Mouse (Mus musculus) kidney, embryonic 14.5 days (tissue): ENCODE results near the gene Fam163a. TPM values are rescaled to one million over a fixed set of nuclear protein-coding genes. Genes with fewer than 3 reads are reported as not detected.
"Not testable (repeated sequence)": the region's sequence is repeated elsewhere in the genome, so short reads cannot be mapped to it uniquely, and the experiment has no call there.

Experiments
- ATAC-seq: fragments of 200-750 bp; cut with Nextera tagmentation; 2 replicates; pipeline ENCODE4 v1.8.0; 2017; ENCODE audit warnings: moderate number of reproducible peaks, mild to moderate bottlenecking, moderate TSS enrichment, moderate library complexity; ENCODE audit not compliant: low FRiP score, low TSS enrichment
- H3K27ac ChIP-seq: fragments of 300-500 bp; sonication (generic); 2 replicates; pipeline ENCODE4 v1.5.1; 2014; ENCODE audit warnings: low read depth, mild to moderate bottlenecking, low read length, moderate library complexity, mixed read lengths
- H3K27me3 ChIP-seq: fragments of 300-500 bp; sonication (generic); 2 replicates; pipeline ENCODE4 v1.6.1; 2014; ENCODE audit warnings: mild to moderate bottlenecking, low read length; ENCODE audit not compliant: control insufficient read depth, insufficient read depth
- H3K36me3 ChIP-seq: fragments of 300-500 bp; sonication (generic); 2 replicates; pipeline ENCODE4 v1.6.1; 2014; ENCODE audit warnings: low read length, mixed read lengths; ENCODE audit not compliant: control insufficient read depth, insufficient read depth
- H3K4me1 ChIP-seq: fragments of 300-500 bp; sonication (generic); 2 replicates; pipeline ENCODE4 v1.6.1; 2014; ENCODE audit warnings: low read length, mixed read lengths; ENCODE audit not compliant: control insufficient read depth, insufficient read depth
- H3K4me2 ChIP-seq: fragments of 300-500 bp; sonication (generic); replicated peaks from 2 replicates; pipeline ENCODE4 v1.6.1; 2014; ENCODE audit warnings: low read depth, mild to moderate bottlenecking, low read length
- H3K4me3 ChIP-seq: fragments of 300-500 bp; sonication (generic); 2 replicates; pipeline ENCODE4 v1.5.1; 2014; ENCODE audit warnings: mild to moderate bottlenecking, low read length
- H3K9ac ChIP-seq: fragments of 300-500 bp; sonication (generic); 2 replicates; pipeline ENCODE4 v1.6.1; 2014; ENCODE audit warnings: low read depth, mild to moderate bottlenecking, low read length, moderate library complexity
- H3K9me3 ChIP-seq: fragments of 300-500 bp; sonication (generic); 2 replicates; pipeline ENCODE4 v1.6.1; 2016; ENCODE audit warnings: low read length; ENCODE audit not compliant: control insufficient read depth
- WGBS: fragments of 180-500 bp; shearing (Covaris S2); extraction: QIAGEN DNeasy Blood & Tissue Kit; methylation state at CpG from one replicate; pipeline ENCODE4 v1.1.7; 2014; 5-methylcytosine and 5-hydroxymethylcytosine counted together
- polyA plus RNA-seq: library from polyadenylated mRNA; unstranded; fragments of >200 nt; fragmentation: Nextera tagmentation; extraction: Ambion mirVana; gene quantifications from 2 replicates; pipeline ENCODE4 v1.2.1, GENCODE M21; 2014

Fam163a gene
- polyA plus RNA-seq, 1 experiment from 2014 or later: 0.23 TPM

- no peak overlapping the region for H3K4me2 ChIP-seq
- H3K4me1 ChIP-seq: peaks cover 9% of the 10 kb centered on the region
- H3K9me3 ChIP-seq: no peaks in the 10 kb centered on the region
- H3K9ac ChIP-seq: no peak overlapping the region
- H3K4me3 ChIP-seq: no peak overlapping the region
- H3K27ac ChIP-seq: no peak overlapping the region
- H3K27me3 ChIP-seq: no peaks in the 10 kb centered on the region
- H3K36me3 ChIP-seq: peaks cover 65% of the 10 kb centered on the region
- WGBS: 67% methylated on average over 3 of the region's 3 CpGs
- ATAC-seq: no peak
Observed at GRCm38 (mm10) chr1:156046688-156047087, 158.1 kb downstream of the Fam163a start.

- Histone ChIP-seq H3K9ac (no peak overlapping the region), H3K4me3 (no peak overlapping the region), H3K27ac (no peak overlapping the region), H3K4me1 (peaks cover 9% of the 10 kb centered on the region), H3K36me3 (peaks cover 42% of the 10 kb centered on the region), H3K4me2 (no peak overlapping the region), H3K27me3 (no peaks in the 10 kb centered on the region), H3K9me3 (no peaks in the 10 kb centered on the region)
- no peak for ATAC-seq
- 47% methylated on average over 5 of the region's 5 CpGs for WGBS
Observed at GRCm38 (mm10) chr1:156044211-156044611, 160.6 kb downstream of the Fam163a start.

GRCm38 (mm10) chr1:156043027-156043426 is 161.8 kb downstream of the Fam163a start:
- Histone ChIP-seq H3K4me1 (peaks cover 9% of the 10 kb centered on the region), H3K9me3 (no peaks in the 10 kb centered on the region), H3K9ac (no peak overlapping the region), H3K27ac (no peak overlapping the region), H3K36me3 (peaks cover 32% of the 10 kb centered on the region), H3K4me2 (no peak overlapping the region), H3K27me3 (no peaks in the 10 kb centered on the region), H3K4me3 (no peak overlapping the region)
- no peak for ATAC-seq
- WGBS: 23% methylated on average over 4 of the region's 4 CpGs

- Histone ChIP-seq H3K27ac (no peak overlapping the region), H3K4me3 (peak overlapping the region; percentile 66; the same call in 1 of the 2 replicates), H3K9ac (peak overlapping the region; percentile 8; the same call in 1 of the 2 replicates), H3K9me3 (no peaks in the 10 kb centered on the region), H3K4me2 (peak overlapping the region; percentile 67), H3K36me3 (peaks cover 26% of the 10 kb centered on the region), H3K27me3 (no peaks in the 10 kb centered on the region), H3K4me1 (peaks cover 9% of the 10 kb centered on the region)
- WGBS: 92% methylated on average over 5 of the region's 5 CpGs
- no peak for ATAC-seq
Observed at GRCm38 (mm10) chr1:156042481-156042880, 162.3 kb downstream of the Fam163a start.

DNA sequence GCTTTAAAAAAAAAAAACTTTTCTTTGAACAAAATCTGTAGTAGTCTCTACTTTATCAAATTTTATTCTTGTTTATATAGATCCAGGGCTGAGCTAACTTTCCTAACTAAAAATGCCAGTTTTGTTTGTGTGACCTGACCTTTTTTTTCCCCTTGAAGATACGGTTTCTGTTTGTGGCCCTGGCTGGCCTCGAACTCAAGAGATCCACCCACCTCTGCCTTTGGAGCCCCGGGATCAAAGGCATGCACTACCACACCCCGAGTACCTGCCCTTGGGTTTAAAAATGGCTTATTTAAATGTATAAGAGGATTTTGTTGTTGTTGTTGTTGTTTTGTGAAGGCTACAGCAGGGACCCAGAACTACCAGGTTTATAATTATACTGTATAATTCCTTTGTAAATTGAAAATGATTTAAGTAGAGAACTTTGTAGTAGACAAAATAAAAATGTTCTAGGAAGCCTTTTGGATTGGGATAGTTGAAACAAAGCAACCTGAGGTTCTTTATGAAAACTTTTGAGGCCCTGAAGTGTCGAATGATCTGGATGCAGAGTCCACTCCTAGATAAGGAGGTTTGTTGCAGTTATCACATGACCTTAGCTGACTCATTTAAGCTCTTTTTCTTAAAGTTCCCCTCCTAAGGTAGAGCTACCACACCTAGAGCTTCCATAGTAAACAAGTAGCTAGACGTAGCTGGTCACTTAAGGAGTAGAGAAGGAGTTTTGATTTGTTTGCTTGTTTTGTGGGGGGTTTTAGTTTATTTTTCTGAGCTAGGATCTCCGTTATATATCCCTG is 163.2 kb downstream of the Fam163a start:
- Histone ChIP-seq H3K4me3 (peak overlapping the region; percentile 66), H3K27ac (no peak overlapping the region), H3K4me1 (peaks cover 9% of the 10 kb centered on the region), H3K9ac (peak overlapping the region; percentile 71; the same call in 1 of the 2 replicates), H3K4me2 (peak overlapping the region; percentile 67), H3K36me3 (peaks cover 20% of the 10 kb centered on the region), H3K27me3 (no peaks in the 10 kb centered on the region), H3K9me3 (no peaks in the 10 kb centered on the region)
- WGBS: 27% methylated on average over 7 of the region's 7 CpGs
- no peak for ATAC-seq

GRCm38 (mm10) chr1:156040731-156041401 is 164.0 kb downstream of the Fam163a start:
- Histone ChIP-seq H3K27me3 (no peaks in the 10 kb centered on the region), H3K36me3 (peaks cover 18% of the 10 kb centered on the region), H3K9ac (peak overlapping the region; percentile 71), H3K4me2 (peak overlapping the region; percentile 67), H3K9me3 (no peaks in the 10 kb centered on the region), H3K27ac (no peak overlapping the region), H3K4me1 (peaks cover 9% of the 10 kb centered on the region), H3K4me3 (peak overlapping the region; percentile 66)
- 2% methylated on average over 22 of the region's 22 CpGs for WGBS
- peak; percentile 87 for ATAC-seq

DNA sequence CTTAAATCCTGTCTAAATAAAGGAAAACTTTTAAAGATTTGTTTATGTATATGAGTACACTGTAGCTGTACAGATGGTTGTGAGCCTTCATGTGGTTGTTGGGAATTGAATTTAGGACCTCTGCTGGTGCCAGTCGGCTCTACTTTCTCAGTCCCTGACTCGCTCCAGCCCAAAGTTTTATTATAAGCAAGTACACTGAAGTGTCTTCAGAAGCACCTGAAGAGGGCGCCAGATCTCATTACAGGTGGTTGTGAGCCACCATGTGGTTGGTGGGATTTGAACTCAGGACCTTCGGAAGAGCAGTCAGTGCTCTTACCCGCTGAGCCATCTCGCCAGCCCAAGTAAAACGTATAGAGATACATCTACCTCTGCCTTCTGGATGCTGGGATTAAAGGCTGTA is 164.8 kb downstream of the Fam163a start:
- H3K27ac ChIP-seq, ATAC-seq, H3K4me1 ChIP-seq, H3K4me2 ChIP-seq, H3K9me3 ChIP-seq, H3K4me3 ChIP-seq, H3K9ac ChIP-seq, H3K27me3 ChIP-seq: not testable (repeated sequence)
- 72% methylated on average over 7 of the region's 7 CpGs for WGBS
- peaks cover 17% of the 10 kb centered on the region for H3K36me3 ChIP-seq

GRCm38 (mm10) chr1:156037144-156037583 is 167.7 kb downstream of the Fam163a start:
- Histone ChIP-seq H3K27ac (no peak overlapping the region), H3K27me3 (no peaks in the 10 kb centered on the region), H3K9ac (no peak overlapping the region), H3K4me2 (peak overlapping the region; percentile 75; the same call in 1 of the 2 replicates), H3K36me3 (peaks cover 15% of the 10 kb centered on the region), H3K4me3 (peak overlapping the region; percentile 3; the same call in 1 of the 2 replicates), H3K9me3 (no peaks in the 10 kb centered on the region), H3K4me1 (peaks cover 12% of the 10 kb centered on the region)
- ATAC-seq: no peak
- WGBS: 49% methylated on average over 5 of the region's 5 CpGs
